Mouse (Mus musculus) ovary, postnatal 36 days (tissue): ENCODE data around the gene Gm17019.
"Not testable (repeated sequence)": the region's sequence is repeated elsewhere in the genome, so short reads cannot be mapped to it uniquely, and the experiment has no call there.

Source experiments
- DNase-seq: peaks from one replicate; pipeline ENCODE4 v3.0.0; 2022; ENCODE audit warnings: low spot score, mixed read lengths

Gene Gm17019

DNA sequence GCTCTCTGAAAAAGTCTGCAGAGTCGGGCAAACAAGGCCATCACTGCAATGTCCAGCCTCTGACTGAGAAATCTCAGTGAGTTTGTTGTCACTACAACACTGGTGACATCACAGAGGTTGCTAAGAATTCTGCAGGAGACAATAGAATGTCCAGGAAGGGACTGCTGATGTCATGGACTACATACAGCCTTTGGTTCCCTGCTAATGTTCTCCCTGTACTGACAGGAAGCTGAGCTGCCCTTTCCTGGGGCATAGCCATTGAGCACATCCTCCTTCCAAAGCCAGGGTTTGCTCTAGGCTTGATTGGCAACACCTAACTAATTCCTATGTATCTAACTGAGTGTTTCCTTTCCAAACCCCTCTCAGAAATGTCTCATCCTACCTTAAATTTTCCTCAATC, at the start of gene Gm17019:
Gene Gm17019, minus strand, starts transcription at position 101 of the 400 bp plus-strand sequence.
- DNase-seq = not testable (repeated sequence)

DNA sequence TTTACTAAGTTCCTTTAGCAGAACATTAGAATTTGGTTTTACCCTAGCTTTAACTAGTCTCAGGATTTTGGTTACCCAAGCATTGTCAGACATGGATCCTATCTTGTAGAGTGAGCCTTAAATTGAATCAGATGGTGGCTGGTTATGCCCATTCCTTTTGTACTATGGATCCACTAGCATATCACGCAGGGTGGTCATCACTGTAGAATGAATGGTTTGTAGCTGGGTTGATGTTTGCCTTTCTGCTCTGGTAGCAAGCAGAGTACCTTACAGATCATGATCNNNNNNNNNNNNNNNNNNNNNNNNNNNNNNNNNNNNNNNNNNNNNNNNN, 29.6 kb upstream of the Gm17019 start:
- DNase-seq = not testable (repeated sequence)

DNA sequence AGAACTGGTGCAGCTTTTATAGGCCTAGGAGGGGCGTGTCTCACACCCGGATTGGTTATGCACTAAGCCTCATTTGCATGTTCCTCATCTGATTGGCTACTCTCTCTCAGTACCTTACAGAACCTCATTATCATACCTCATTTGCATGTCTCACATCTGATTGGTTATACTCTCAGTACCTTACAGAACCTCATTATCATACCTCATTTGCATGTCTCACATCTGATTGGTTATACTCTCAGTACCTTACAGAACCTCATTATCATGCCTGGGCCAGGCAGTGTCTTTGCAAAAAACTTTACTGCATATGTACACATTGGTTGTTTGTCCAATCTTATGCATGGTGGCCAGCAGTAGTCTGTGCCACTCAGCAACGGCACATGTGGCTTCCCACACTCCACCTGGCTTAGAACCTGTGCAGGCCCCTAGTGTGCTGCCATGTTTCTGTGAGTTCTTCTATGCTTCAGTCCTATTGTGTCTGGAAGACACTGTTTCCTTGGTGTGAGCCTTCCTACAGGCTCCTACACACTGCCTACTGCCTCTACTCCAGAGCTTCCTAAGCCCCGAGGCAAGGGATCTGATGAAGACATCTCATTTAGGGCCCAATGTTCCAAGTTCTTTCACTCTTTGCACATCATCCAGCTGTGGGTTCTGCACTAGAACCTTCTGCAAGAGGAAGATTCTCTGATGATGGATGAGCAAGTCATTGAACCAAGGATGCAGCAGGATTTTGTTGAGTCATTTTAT, 29.0 kb upstream of the Gm17019 start:
- DNase-seq = not testable (repeated sequence)

DNA sequence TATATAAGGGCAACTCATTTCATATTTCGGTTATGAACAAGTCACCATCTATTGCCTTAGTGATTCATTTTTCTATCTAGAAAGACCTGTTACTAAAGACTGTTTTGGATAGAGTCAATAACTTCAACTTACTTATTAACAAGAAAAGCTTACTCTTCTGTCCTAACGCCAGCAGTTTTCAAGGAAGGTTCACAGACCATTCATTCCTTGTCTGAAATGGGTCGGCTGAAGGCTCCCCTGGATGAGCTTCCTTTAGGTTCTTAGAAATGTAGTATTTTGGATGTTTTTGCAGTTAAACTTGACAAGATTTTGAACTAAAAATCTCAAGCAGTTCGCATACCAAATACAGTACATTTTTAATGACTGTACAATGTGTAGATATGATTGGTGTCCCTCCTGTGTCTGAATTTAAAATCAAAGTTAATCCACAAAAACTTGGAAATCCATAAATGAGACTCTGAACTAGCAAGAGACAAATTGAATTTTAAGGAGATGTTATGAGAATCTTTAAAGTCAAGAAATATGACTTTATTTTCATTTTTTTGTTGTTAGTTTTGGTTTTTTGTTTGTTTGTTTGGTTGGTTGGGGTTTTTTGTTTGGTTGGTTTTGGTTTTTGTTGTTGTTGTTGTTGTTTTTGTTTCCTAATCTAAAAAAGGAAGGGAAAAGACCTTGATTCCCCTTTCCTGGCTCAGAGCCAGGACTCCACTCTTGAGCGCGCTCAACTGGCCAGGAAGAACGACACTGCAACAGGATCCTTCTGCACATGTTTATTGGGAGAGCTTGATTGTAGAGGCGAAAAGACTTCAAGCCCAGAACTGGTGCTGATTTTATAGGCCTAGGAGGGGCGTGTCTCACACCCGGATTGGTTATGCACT, 21.6 kb upstream of the Gm17019 start:
- not testable (repeated sequence) for DNase-seq

DNA sequence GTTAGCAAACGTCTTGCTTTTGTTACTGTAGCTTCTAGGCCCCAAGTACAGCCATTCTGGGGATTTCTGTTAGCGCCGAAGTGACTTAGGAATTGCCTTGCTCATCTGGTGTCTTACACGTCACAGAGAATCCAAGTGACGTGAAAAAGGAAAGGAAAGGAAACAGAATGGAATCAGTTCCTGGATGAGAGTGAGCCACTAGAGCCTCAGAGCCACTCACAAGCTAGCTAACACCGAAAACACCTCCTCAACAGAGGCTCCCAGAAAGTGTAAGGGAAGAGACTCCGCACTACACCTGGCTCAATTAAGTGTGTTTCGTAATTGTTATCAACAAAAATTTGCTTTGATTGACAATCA, 20.8 kb upstream of the Gm17019 start:
- DNase-seq = not testable (repeated sequence)

DNA sequence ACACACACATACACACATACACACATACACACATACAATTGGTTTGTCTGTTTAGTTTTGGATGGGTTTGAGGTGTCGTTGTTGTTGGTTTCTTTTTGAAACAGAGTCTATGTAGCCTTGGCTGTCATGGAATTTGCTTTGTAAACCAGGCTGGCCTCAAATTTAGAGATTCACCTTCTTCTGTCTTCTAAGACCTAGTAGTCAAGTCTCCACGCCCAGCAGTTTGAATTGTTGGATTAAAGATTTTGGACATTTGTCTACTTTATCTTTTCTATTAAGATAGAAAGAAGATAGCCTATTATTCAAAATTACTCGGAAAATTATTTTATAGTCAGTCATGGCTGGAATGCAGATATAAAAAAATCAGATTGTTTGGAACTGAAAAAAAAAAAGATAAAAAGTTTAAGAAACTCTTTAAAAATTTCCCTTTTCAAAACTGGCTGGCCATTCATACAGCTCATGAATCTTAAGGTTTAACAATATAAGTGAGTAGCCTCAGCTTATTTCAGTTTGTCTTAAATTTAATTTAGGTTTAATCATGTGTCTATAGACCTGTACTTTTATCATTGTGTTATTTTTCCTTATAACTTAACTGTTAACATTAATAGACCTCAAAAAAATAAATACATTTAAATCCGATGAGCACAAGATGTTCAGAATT, 20.3 kb upstream of the Gm17019 start:
- DNase-seq = not testable (repeated sequence)

DNA sequence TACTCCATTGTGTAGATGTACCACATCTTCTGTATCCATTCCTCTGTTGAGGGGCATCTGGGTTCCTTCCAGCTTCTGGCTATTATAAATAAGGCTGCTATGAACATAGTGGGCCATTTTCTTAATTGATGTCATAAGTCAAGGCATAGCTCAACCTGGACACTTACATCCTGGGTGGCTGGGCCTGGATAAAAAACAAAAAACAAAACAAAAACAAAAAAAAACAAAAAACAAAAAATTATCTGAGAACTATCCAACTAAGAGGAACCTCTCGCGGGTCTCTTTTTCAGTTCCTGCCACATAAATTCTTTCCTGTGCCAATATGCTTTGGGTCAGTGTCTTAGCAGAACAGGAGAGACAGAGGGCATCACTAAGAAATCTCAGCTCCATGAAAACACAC, 18.0 kb upstream of the Gm17019 start:
- DNase-seq = not testable (repeated sequence)

DNA sequence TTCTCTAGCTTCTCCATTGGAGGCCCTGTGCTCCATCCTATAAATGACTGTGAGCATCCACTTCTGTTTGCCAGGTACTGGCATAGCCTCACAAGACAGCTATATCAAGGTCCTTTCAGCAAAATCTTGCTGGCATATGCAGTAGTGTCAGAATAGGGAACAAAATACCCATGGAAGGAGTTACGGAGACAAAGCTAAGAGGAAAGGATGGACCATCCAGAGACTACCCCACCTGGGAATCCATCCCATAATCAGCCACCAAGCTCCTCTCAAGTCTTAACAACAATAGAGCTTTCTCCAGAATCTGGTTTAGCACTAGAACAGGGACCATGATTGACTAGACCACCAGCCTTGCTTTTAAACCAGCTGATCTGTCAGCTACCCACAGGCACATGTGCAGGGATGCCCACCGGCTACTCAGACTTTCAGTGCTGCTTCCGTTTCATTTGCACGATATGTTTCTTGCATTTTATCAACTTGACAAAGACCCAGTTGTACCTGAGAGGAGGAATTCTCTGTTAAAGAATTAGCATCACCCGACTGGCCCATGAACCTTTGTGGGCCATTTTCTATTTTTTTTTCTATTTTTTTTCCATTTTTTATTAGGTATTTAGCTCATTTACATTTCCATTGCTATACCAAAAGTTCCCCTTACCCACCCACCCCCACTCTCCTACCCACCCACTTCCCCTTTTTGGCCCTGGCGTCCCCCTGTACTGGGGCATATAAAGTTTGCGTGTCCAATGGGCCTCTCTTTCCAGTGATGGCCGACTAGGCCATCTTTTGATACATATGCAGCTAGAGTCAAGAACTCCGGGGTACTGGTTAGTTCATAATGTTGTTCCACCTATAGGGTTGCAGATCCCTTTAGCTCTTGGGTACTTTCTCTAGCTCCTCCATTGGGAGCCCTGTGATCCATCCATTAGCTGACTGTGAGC, 12.3 kb upstream of the Gm17019 start:
- not testable (repeated sequence) for DNase-seq

DNA sequence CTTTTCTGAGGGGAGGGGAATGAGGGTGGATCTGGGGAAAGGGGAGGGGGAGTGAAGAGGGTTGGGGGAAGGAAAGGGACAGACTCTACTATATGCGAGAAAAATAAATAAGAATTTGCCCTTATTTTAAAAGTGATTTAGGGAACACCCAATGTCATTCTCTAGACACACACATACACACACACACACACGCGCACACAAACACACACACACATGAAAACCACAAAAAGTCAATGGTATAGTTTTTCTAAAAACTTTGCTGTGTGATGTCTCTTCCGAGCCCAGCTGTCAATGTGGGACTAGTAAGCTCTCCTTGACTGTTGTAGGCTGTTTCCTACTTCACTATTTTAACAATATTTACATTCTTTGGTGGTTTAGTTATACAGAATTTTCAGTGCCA, 8.0 kb upstream of the Gm17019 start:
- not testable (repeated sequence) for DNase-seq

DNA sequence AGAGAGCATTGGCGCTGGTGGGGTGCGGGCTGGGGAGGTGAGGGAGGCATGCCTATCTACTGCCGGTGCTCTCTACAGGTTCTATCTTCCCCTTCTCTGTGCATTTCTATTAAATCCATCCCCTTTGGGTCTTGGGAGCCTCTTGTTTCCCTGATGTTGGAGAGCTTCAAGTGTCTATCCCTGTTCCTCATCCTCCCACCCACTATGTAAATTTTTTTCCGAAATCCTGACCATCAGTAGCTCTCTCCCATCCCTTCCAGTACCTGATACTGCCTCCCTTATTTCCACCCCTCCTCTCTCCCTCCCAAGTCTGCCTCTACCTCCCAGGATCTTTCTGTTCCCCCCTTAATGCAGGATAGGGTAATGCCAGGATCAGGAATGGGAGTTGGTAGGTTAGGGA, 7.2 kb upstream of the Gm17019 start:
- not testable (repeated sequence) for DNase-seq

DNA sequence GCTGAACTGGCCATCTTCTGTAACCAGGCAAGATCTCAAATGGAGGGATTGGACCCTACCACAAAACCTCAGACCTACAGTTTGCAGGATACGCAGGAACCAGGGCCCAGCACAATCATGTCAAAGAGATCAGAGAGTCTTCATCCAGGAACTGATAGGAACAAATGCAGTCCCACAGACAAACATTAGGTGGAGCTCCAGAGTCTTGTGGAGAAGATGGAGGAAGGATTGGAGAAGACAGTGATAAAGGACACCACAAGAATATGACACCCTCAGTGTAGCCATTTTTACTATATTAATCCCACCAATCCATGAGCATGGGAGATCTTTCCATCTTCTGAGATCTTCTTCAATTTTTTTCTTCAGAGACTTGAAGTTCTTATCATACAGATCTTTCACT, 8.5 kb downstream of the Gm17019 start:
- DNase-seq = not testable (repeated sequence)

DNA sequence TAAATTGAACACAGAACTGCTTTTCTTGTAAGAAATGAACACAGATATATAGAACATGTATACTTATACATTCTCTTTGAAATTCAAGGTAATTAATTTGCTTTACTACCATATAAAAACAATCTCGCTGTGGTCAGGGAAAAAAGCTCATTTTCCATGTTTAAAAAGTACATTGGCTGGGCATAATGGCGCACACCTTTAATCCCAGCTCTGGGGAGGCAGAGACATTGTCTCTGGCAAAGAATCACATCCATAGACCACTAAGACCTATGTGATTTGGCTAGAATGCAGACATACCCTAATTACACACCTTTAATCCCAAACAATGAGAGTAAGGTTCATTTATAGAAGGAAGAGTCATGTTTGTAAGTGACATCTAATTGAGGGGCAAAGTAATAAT, 12.7 kb downstream of the Gm17019 start:
- not testable (repeated sequence) for DNase-seq

DNA sequence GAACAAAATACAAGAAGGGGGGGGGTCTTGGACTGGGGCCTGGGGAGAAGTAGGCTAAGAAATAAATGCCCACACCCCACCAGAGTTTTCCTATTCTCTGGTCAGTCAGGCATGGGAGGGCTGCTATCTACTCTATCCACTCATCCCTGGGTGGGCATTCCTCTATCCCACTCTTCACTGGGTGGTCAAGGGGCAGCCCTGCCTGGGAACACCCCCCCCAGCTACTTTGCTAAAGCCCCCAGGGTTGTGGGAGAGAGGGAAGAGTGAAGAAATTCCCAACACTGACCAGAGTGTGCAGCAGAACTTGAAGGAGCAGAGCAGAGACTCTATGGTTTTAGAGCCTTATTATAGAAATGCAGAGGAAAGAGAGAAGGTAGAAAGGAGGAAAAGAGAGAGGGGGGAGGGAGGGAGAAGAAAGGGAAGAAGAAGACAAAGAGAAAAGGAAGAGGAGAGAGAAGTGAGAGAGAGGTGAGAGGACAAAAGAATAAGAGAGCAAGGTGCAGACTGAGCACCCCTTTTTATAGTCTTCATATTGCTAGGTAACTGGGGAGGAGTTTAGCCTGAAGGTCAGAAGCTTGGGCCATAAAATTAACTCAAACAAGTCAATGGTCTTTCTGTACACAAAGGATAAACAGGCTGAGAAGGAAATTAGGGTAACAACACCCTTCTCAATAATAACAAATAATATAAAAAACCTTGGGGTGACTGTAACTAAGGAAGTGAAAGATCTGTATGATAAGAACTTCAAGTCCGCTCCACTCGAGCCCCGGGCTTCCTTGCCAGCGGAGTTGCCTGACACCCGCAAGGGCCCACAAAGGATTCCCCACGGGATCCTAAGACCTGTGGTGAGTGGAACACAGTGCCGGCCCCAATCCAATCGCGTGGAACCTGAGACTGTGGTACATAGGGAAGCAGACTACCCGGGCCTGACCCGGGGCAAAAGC, 21.9 kb downstream of the Gm17019 start:
- DNase-seq = not testable (repeated sequence)

DNA sequence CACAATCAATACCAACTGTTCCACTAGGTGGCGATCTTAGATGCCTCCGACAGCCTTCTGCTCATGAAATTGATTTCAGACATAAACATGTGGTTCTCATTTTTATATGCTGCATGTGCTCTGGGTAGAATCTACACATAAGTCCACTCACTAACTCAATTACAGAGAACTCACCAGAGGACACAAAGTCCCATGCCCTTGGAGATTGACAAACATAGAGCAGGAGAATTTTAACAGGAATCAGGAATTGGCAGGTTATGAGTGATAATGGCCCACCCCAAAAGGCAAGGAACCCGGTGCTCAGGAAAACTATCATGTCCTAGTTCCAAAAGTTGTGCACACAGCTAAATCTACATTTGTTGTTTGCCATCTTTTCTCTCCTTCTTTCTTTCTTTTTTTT, 25.9 kb downstream of the Gm17019 start:
- not testable (repeated sequence) for DNase-seq

DNA sequence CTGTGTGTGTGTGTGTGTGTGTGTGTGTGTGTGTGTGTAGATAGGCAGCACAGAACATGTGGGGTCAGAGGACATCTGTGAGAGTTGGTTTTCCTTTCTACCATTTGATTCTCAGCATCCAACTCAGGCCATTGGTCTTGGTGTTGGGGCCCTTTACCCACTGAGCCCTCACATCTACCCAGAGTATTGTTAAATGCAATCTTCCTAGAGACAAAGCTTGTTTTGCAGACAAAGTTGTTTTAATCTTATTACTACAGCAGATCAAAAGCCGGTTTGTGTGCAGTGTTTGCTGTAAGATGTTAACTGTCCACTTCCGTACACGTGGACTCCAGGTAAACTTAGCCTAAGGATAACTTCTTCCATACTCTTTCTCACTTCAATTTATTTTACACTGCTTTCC, 26.5 kb downstream of the Gm17019 start:
- not testable (repeated sequence) for DNase-seq

DNA sequence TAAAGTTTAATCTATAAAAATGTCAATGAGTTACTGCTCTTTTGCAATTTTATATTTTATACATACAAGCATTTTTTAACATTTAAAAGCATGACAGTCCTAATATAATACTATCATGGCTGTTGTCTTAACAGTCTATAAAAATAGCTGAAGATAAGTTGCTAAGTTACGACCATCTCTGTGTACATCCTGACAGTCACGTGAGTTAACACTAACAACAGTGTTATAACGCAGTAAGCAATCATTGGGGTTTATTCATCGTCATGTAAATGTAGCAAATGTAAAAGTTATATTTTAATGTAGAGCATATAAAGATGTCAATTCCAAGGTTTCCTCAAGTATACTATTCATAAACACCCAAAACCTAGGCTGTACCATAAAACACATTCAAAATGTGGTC, 27.2 kb downstream of the Gm17019 start:
- DNase-seq = not testable (repeated sequence)

DNA sequence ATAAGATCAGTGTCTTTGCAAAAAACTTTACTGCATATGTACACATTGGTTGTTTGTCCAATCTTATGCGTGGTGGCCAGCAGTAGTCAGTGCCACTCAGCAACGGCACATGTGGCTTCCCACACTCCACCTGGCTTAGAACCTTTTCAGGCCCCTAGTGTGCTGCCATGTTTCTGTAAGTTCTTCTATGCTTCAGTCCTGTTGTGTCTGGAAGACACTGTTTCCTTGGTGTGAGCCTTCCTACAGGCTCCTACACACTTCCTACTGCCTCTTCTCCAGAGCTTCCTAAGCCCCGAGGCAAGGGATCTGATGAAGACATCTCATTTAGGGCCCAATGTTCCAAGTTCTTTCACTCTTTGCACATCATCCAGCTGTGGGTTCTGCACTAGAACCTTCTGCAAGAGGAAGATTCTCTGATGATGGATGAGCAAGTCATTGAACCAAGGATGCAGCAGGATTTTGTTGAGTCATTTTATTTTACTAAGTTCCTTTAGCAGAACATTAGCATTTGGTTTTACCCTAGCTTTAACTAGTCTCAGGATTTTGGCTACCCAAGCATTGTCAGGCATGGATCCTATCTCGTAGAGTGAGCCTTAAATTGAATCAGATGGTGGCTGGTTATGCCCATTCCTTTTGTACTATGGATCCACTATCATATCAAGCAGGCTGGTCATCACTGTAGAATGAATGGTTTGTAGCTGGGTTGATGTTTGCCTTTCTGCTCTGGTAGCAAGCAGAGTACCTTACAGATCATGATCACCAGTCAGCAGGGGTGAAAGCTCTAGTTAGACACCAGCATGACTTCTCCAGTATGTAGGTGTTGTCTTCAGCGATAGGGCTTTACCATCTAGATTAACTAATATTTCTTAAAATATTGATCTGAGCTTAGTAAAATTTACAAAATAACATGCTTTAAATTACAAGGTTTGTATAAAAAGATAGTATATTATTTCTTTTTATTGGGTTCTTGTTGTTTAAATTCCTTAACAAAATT, 27.9 kb downstream of the Gm17019 start:
- not testable (repeated sequence) for DNase-seq

DNA sequence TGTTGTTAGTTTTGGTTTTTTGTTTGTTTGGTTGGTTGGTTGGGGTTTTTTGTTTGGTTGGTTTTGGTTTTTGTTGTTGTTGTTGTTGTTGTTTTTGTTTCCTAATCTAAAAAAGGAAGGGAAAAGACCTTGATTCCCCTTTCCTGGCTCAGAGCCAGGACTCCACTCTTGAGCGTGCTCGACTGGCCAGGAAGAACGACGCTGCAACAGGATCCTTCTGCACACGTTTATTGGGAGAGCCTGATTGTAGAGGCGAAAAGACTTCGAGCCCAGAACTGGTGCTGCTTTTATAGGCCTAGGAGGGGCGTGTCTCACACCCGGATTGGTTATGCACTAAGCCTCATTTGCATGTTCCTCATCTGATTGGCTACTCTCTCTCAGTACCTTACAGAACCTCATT, 34.7 kb downstream of the Gm17019 start:
- not testable (repeated sequence) for DNase-seq

DNA sequence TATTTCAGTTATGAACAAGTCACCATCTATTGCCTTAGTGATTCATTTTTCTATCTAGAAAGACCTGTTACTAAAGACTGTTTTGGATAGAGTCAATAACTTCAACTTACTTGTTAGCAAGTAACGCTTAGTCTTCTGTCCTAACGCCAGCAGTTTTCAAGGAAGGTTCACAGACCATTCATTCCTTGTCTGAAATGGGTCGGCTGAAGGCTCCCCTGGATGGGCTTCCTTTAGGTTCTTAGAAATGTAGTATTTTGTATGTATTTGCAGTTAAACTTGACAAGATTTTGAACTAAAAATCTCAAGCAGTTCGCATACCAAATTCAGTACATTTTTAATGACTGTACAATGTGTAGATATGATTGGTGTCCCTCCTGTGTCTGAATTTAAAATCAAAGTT, 35.2 kb downstream of the Gm17019 start:
- DNase-seq = not testable (repeated sequence)
